Mouse (Mus musculus) adipocyte (in vitro differentiated cells): ENCODE measurements around the gene Zfand6.

Experiments used
- DNase-seq: peaks from one replicate; pipeline ENCODE4 v3.0.0-alpha.2; 2016; ENCODE audit warnings: low spot score

The Zfand6 gene

GRCm38 (mm10) chr7:84651303-84651986 lies 38.3 kb downstream of the Zfand6 start:
- DNase-seq: no peak

GRCm38 (mm10) chr7:84649016-84649415 lies 40.7 kb downstream of the Zfand6 start:
- DNase-seq: no peak

DNA sequence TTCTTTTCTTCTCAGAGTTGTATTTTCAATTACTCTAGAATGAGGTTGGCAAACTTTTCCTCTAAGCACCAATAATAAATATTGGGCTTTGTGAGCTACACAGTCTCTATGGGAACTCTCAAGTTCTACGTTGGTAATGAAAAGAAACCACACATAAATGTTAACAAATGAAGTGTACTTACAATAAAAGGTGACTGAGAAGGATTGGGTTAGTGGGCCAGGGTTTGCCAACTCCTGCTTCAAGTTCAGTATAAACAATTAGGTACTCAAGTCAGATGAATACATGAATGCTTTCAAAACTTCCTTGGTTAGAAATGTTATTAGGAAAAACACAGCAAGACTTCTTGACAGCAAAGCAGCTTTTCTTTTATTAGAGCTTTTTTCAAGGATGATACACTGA lies 43.5 kb downstream of the Zfand6 start:
- no peak for DNase-seq

DNA sequence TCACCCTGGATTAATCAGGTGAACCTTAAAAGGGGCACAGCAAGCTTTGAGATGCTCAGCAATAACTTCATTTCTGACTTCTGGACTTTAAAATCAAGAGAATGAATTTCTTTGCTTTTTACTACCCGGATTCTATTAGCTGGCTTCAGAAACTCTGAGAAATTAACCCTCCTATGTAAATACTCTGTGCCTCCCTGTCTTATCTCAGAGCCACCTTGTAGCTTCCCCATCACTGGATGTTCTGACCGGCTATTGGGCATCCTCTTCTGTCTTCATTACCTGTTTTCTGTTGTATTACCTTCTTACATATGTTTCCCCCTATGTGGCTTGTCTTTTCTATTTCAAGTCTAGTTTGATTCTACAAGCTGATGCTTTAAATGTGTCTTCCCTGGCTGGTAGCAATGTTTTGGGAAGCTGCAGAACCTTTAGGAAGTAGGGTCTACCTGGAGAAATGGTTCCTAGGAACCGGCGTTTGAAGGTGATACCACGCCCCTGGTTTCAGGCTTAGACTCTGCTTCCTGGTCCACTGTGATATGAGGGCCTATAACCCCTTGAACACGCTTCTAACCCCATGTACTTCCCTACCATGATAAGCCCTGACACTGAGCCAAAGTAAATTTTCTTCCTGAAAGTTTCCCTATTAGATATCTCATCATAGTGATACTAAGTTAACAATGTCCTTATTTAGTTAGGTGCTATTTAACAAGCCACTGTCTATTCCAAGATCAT lies 46.3 kb downstream of the Zfand6 start:
- DNase-seq: no peak

- DNase-seq: no peak
Measured at GRCm38 (mm10) chr7:84642159-84642928, 47.4 kb downstream of the Zfand6 start.

GRCm38 (mm10) chr7:84636939-84637338 lies 52.8 kb downstream of the Zfand6 start:
- no peak for DNase-seq

DNA sequence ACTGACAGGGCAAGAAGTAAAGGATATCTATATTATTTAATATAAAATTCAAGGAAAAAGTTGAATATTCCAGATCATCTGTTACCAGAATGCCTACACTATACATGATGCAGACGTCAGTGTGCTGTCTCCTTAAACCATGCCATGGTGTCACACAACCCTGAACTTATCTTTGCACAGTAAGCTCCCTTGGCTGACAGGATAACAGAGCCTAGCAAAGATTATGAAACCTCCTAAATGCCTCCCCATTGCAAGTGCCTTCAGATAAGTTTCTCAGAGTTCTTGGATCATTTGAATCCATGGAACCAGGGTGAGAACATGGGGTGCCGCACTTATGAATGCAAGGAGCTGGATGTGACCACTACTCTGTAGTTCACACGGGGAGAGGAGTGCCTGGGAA lies 57.9 kb downstream of the Zfand6 start:
- DNase-seq: no peak

DNA sequence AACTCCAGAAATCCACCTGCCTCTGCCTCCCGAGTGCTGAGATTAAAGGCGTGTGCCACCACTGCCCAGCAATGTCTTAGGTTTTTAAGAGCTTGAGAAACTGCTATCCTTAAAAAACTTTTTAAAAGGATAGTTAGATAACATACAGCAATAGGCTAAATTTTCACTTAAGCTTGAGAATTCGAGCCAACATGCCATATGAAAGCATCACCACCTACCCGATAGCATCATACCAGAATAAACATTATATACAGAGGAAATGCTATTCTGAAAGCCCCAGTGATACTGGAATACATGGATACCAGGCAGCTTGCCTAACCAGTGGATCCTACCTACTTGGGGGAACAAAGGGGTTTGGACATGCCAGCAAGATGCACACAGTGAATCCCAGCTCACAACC lies 66.0 kb downstream of the Zfand6 start:
- no peak for DNase-seq

DNA sequence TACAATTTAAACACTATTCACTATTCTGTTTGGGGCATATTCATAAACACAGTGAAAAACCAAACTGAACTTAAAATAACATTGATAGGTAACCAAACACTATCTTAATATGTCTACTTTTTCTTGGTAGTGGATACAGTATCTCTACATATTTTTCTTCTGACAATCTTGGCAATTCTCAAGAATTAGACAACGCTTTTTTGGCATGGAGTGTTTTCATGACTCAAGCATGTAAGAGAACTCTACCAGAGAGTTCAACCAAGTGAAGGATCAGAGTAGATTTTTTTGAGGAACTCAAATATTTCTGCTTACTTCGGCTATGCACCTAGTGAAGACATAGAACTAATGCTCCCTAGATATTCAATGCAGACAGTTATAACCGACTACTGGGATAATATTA lies 68.8 kb downstream of the Zfand6 start:
- DNase-seq: no peak

GRCm38 (mm10) chr7:84618951-84619350 lies 70.8 kb downstream of the Zfand6 start:
- DNase-seq: no peak

DNA sequence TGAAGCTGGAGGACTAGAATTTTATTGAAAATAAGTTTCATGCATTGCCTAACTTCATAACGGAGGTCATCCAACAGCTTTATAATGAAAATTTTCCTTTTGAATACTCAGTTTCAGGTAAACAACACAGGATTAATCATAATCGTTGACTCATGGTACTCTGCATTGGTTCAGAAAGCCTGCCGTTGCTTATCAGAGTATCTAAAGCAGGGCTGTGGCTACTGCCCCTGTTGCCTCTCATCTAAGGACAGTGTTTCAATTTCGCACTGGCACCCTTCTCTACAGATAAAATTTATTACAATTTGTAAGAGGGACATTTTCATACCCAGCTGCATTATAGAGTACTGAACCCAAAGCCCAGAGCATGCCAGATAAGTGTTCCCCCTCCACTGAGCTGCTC lies 77.3 kb downstream of the Zfand6 start:
- no peak for DNase-seq

- no peak for DNase-seq
Measured at GRCm38 (mm10) chr7:84611609-84612008, 78.2 kb downstream of the Zfand6 start.

DNA sequence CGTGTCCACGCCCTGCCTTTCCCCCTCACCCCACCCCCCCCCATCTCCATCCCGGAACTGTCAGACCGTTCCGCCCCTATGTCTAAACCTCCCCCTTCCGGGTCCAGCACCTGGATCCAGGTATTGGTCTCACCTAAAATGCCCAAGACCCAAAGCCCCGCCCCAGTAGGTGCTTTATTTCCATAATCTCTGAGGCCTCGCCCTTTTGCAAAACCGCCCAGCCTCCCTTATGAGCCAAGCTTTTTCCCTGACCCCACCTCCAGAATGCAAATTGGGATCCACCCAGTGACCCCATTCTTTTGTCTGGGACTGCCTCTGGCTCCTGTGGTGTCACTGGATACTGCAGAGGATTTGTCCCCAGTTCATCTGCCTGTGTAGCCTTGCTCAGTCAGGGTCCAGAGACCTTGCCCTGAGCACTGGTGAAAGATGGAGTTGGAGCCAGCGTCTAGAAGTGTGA lies 83.4 kb downstream of the Zfand6 start, which contains the start of gene Fah:
Gene Fah, minus strand, starts transcription at position 430 of the 457 bp plus-strand sequence.
- peak; percentile 49 for DNase-seq

DNA sequence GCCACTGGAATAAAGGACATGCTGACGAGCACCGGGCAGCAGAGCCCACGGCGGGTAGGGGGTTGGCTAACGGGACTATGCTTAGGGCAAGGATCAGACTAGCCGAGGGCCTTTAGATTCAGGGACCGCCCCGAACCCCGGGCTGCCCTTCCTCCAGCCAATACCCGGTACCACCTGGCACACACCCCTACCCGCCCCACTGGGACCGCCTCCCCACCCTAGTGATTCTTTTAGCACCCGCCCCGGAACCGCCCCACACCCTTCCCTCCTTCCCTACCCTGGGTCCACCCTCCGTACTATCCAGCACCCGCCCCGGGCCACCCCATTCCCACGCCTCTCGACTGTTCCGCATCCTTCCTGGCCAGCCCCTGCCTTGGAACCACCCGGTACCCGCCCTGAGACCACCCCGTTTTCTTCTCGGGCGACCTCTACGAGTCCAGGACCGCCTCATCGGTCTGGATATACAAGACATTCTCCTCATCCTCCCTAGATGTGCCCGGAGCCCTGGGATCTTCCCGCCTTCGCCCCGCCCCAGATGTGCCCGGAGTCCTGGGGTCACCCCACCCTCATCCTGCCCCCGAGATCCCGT lies 84.0 kb downstream of the Zfand6 start:
- peak; percentile 87 for DNase-seq

DNA sequence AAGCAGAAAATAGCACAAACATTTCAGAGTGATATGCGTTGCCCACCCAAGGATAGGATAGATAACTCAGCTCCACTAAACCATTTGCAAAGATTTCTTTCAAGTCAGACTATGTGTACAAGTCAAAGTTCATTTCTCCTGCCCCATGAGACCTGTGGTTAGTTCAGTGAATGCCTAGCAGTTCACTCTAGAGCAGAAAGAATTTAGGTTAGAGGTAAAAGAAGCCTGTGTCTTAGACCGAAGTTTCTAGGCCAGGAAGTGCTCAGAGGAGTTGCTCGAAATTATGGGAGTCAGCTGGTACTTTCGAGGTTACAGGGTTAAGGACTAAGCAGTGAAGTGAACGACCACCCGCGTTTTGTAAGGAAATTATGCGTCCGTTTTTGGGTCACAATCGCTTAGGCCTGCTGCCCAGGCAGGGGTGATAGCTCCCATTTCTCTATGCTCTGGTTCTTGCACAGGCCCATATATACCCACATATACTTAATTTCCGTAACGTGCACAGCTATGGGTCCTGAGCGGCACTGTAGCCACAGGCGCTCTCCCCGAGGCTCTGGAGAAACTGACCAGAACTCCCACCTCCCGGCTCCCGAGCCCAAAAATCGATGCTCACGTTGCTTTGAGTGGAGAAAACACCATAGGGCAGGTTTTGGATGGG lies 84.6 kb downstream of the Zfand6 start:
- DNase-seq: peak; percentile 79

DNA sequence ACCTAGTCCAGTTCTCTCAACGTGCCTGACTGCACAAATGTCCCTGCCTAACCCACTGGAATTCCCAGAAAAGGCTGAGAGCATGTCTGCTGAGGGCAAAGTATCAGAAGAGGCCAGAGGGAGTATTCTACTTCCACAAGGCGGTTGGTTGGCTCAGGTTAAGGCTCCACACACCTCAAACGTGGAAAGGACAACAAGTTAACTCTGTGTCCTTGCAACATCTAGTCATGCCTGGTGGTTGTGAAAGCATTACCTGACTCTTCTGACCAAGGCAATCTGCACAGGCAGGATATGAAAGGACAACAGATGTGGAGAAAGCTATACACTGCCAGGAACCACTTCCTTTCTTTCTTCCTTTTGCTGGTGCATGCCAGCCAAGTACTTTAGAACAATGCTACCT lies 85.3 kb downstream of the Zfand6 start:
- peak; percentile 69 for DNase-seq

DNA sequence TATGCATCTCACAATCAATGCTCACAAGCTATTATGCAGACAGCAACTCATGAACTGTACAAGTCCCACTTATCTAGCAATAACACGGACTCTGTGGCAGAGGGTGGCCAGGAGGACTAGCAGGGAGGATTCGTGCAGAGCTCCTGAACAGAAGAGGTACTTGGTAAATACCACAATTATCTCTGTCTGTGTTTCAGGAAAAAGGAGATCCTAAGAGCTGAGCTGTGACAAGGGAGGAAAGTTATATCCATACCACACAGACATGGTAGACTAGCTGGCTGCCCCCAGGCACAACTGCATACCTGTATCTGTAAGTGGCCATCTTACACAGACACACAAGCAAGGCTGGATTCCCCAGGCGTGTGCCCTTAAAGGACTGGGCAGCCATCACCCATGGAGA lies 88.4 kb downstream of the Zfand6 start:
- DNase-seq: no peak

GRCm38 (mm10) chr7:84600631-84601030 lies 89.1 kb downstream of the Zfand6 start:
- no peak for DNase-seq

- no peak for DNase-seq
Measured at GRCm38 (mm10) chr7:84596633-84597032, 93.1 kb downstream of the Zfand6 start.

DNA sequence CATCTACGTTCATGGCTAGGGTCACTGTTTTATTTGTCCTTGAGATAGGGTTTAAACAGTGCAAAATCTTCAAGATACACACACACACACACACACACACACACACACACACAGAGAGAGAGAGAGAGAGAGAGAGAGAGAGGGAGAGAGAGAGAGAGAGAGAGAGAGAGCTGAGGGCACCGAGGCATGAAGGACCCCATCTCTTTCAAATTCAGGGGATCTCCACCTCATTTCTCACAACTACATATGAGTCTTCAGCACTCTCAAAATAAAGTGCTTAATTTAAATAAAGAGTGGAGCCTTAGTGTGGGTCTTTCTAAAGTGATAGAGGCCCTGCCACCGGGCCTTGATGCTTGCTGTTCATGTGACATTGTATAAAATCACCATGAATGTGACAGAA lies 93.8 kb downstream of the Zfand6 start:
- no peak for DNase-seq

DNA sequence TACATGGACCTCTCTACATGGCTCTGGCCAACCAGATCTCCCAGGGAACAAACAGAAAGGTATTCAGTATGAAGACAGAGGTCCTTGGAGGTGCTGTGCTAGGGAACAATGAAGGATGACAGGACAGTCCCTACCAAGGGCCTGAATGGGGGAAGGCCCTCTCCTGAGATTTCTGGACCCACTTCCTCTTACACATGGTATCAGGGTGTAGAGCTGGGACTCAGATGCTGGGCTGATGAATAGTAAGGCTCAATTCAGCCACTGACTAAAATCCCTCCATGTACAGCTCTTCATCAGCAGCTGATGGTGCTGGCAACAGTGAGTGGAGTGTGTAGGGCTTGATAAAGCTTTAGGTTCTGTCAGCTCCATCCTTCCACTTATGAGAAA lies 94.8 kb downstream of the Zfand6 start:
- no peak for DNase-seq
